Mouse (Mus musculus): ENCODE measurements around the gene Ggact. TPM values are rescaled to one million over a fixed set of nuclear protein-coding genes. Genes with fewer than 3 reads are reported as not detected.
A peak's percentile ranks its signal among the peaks of the same experiment; 100 is the strongest.

The Ggact gene
- polyA plus RNA-seq, 1 experiment from 2014 or later, result 37.9 TPM

DNA sequence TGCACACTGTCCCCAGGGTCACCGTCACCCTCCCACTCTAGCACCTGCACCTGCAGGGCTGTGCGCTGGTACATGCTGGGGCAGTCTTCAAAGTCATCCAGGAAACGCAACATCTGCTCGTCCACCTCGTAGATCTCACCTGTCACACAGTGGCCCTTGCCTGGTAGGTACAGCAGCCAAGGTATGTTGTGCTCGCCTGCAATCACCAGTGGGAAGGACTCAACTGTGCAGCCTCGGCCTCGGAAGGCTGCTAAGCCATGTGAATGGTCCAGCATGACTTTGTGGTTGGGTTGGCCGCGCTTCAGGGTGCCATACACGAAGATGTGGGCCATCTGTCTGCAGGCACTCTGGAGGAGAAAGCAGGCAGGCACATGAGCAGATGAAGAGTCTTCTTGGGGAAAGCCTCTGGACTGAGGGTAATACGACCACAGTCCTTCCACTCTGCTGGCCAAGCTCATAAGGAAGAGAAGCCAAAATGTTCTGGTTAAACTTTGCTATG is 22.0 kb downstream of the Ggact start:
- 92% methylated on average over 12 of the region's 12 CpGs for WGBS
- Histone ChIP-seq H3K9me3 (ENCODE audit: control insufficient read depth, low read length) (no peaks in the 10 kb centered on the region), H3K4me2 (ENCODE audit: low read length) (no peak overlapping the region), H3K36me3 (ENCODE audit: control insufficient read depth, insufficient read depth, low read length) (peaks cover 9% of the 10 kb centered on the region; the same call in 1 of the 2 replicates), H3K4me1 (replicated peaks; ENCODE audit: control insufficient read depth, insufficient read depth, low read length) (no peaks in the 10 kb centered on the region), H3K27ac (ENCODE audit: low read depth) (no peak overlapping the region), H3K9ac (ENCODE audit: low read length) (no peak overlapping the region), H3K4me3 (ENCODE audit: low read depth, low read length) (no peak overlapping the region), H3K27me3 (replicated peaks; ENCODE audit: control insufficient read depth, insufficient read depth, low read length) (no peaks in the 10 kb centered on the region)
- DNase-seq (ENCODE audit: low spot score), result peak; percentile 20
- no peak for ATAC-seq (replicated peaks; ENCODE audit: low FRiP score, low TSS enrichment, low read depth)

- H3K9me3 ChIP-seq (ENCODE audit: control insufficient read depth, low read length), result no peaks in the 10 kb centered on the region
- no peaks in the 10 kb centered on the region for H3K4me1 ChIP-seq (replicated peaks; ENCODE audit: control insufficient read depth, insufficient read depth, low read length)
- H3K4me2 ChIP-seq (ENCODE audit: low read length), result no peak overlapping the region
- no peak overlapping the region for H3K9ac ChIP-seq (ENCODE audit: low read length)
- WGBS, result 88% methylated on average over 1 of the region's 1 CpGs
- ATAC-seq (replicated peaks; ENCODE audit: low FRiP score, low TSS enrichment, low read depth), result no peak
- DNase-seq (ENCODE audit: low spot score), result peak; percentile 38
- H3K27ac ChIP-seq (ENCODE audit: low read depth), result no peak overlapping the region
- peaks cover 9% of the 10 kb centered on the region; the same call in 1 of the 2 replicates for H3K36me3 ChIP-seq (ENCODE audit: control insufficient read depth, insufficient read depth, low read length)
- H3K27me3 ChIP-seq (replicated peaks; ENCODE audit: control insufficient read depth, insufficient read depth, low read length), result no peaks in the 10 kb centered on the region
- no peak overlapping the region for H3K4me3 ChIP-seq (ENCODE audit: low read depth, low read length)
Measured at GRCm38 (mm10) chr14:122888480-122888872, 25.1 kb downstream of the Ggact start.

DNA sequence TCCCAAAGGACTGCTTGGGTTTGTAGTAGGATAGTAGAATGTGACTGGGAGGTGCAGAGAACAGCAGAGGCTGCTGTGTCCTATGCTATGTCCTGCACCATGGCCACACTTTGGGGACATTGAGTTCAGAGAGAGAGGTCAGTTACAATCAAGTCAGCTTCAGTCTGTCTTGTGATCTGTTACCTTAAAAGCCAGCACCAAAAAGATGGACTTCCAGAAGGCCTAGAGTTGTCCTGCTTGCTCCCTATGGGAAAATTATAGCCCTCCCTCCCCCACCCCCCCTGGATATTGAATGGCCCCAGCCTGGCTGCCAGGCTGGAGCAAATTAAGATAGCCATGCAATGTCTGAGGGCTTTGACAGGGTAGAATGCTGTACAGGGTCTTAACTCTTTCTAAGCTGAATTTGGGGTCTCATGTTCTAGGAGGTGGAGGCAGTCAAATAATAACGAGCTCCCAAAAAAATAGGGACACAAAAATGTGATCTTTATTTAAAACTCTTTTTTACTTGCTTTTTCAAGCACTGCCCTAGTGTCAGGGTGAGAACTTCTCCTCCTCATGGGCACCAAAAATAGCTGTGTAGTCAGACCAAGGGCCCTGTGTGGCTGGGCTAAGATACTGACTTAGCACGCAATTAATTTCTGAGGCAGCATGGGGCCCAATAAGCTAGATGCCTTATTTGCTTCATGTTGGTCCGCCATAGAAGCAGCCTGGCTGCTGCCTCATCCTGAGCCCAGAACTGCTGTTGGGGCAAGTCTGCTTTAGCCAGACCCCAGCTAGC is 25.7 kb downstream of the Ggact start:
- Histone ChIP-seq H3K4me1 (replicated peaks; ENCODE audit: control insufficient read depth, insufficient read depth, low read length) (no peaks in the 10 kb centered on the region), H3K36me3 (ENCODE audit: control insufficient read depth, insufficient read depth, low read length) (peaks cover 9% of the 10 kb centered on the region; the same call in 1 of the 2 replicates), H3K9me3 (ENCODE audit: control insufficient read depth, low read length) (no peaks in the 10 kb centered on the region), H3K4me2 (ENCODE audit: low read length) (no peak overlapping the region), H3K4me3 (ENCODE audit: low read depth, low read length) (no peak overlapping the region), H3K27me3 (replicated peaks; ENCODE audit: control insufficient read depth, insufficient read depth, low read length) (no peaks in the 10 kb centered on the region), H3K27ac (ENCODE audit: low read depth) (no peak overlapping the region), H3K9ac (ENCODE audit: low read length) (no peak overlapping the region)
- DNase-seq (ENCODE audit: low spot score), result peak; percentile 13
- WGBS, result 96% methylated on average over 3 of the region's 3 CpGs
- ATAC-seq (replicated peaks; ENCODE audit: low FRiP score, low TSS enrichment, low read depth), result no peak

DNA sequence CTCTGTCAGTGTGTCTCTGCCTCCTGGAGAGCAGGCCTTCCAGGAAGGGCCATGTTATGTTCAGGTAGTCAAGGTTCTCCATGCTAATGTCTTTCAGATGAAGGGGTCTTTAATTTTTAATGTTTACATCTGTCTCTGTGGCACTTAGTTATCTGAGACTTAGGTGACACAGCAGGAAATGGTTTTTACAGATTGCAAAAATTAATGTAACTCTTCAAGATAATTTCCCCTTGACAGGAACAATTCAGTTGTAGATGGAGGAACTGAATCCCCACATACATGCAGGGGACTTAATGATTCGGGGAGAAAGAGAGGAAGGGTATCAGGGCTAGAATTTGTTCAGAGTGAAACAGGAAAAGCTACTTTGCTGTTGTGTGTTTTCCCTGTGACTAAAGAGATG is 26.3 kb downstream of the Ggact start:
- no peak overlapping the region for H3K4me2 ChIP-seq (ENCODE audit: low read length)

GRCm38 (mm10) chr14:122885893-122886292 is 27.7 kb downstream of the Ggact start:
- DNase-seq (ENCODE audit: low spot score), result no peak
- Histone ChIP-seq H3K36me3 (ENCODE audit: control insufficient read depth, insufficient read depth, low read length) (no peaks in the 10 kb centered on the region), H3K4me2 (ENCODE audit: low read length) (no peak overlapping the region), H3K4me1 (replicated peaks; ENCODE audit: control insufficient read depth, insufficient read depth, low read length) (no peaks in the 10 kb centered on the region), H3K9ac (ENCODE audit: low read length) (no peak overlapping the region), H3K27ac (ENCODE audit: low read depth) (no peak overlapping the region), H3K4me3 (ENCODE audit: low read depth, low read length) (no peak overlapping the region), H3K9me3 (ENCODE audit: control insufficient read depth, low read length) (no peaks in the 10 kb centered on the region), H3K27me3 (replicated peaks; ENCODE audit: control insufficient read depth, insufficient read depth, low read length) (no peaks in the 10 kb centered on the region)
- no peak for ATAC-seq (replicated peaks; ENCODE audit: low FRiP score, low TSS enrichment, low read depth)
- 86% methylated on average over 7 of the region's 7 CpGs for WGBS

More for the DNA sequence above, 26.3 kb downstream of the Ggact start:
- DNase-seq (ENCODE audit: low spot score), result no peak
- Histone ChIP-seq H3K9ac (ENCODE audit: low read length) (no peak overlapping the region), H3K27ac (ENCODE audit: low read depth) (no peak overlapping the region), H3K9me3 (ENCODE audit: control insufficient read depth, low read length) (no peaks in the 10 kb centered on the region), H3K27me3 (replicated peaks; ENCODE audit: control insufficient read depth, insufficient read depth, low read length) (no peaks in the 10 kb centered on the region), H3K36me3 (ENCODE audit: control insufficient read depth, insufficient read depth, low read length) (peaks cover 9% of the 10 kb centered on the region; the same call in 1 of the 2 replicates), H3K4me3 (ENCODE audit: low read depth, low read length) (no peak overlapping the region), H3K4me1 (replicated peaks; ENCODE audit: control insufficient read depth, insufficient read depth, low read length) (no peaks in the 10 kb centered on the region)
- WGBS, result 83% methylated on average over 1 of the region's 1 CpGs
- ATAC-seq (replicated peaks; ENCODE audit: low FRiP score, low TSS enrichment, low read depth), result no peak

DNA sequence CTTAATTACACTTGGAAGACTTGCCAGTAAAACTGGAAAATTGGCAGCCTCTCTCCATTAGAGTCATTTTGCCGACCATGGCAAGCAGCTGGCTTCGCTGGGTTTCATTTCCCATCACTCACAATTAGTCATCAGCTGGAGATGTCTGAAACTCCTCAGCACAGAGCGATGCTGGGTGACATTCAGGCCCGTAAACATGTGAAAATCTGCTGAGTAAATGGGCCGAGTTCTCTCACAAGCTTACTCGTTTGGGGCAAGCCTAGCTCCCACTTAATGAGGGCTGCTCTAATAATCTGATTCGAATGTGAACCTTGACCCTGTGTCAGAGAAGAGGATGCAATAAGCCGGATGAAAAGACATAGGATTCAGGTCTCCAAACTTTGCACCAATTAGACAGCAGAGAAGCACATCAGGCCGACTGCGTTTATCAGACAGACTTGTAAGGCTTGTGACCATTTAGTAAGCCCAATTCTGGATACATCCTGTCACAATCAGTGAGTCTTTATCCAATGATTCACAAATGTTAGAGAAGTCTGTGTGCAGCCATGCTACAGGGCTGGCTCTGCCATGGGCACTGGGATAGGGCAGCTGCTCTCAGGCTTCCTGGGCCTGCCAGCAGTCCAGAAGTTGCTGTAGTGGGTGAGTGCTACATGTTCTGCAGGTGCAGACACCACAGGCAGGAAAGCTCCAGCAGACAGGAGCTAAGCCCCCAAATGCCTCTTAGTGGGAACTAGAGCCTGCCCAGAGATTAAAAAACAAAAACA is 29.6 kb downstream of the Ggact start:
- no peaks in the 10 kb centered on the region for H3K9me3 ChIP-seq (ENCODE audit: control insufficient read depth, low read length)
- no peaks in the 10 kb centered on the region for H3K36me3 ChIP-seq (ENCODE audit: control insufficient read depth, insufficient read depth, low read length)
- H3K4me2 ChIP-seq (ENCODE audit: low read length), result no peak overlapping the region
- H3K4me3 ChIP-seq (ENCODE audit: low read depth, low read length), result no peak overlapping the region
- H3K9ac ChIP-seq (ENCODE audit: low read length), result no peak overlapping the region
- H3K4me1 ChIP-seq (replicated peaks; ENCODE audit: control insufficient read depth, insufficient read depth, low read length), result no peaks in the 10 kb centered on the region
- 60% methylated on average over 10 of the region's 10 CpGs for WGBS
- ATAC-seq (replicated peaks; ENCODE audit: low FRiP score, low TSS enrichment, low read depth) (no peak), DNase-seq (ENCODE audit: low spot score) (no peak)
- no peaks in the 10 kb centered on the region for H3K27me3 ChIP-seq (replicated peaks; ENCODE audit: control insufficient read depth, insufficient read depth, low read length)
- H3K27ac ChIP-seq (ENCODE audit: low read depth), result no peak overlapping the region

GRCm38 (mm10) chr14:122883410-122883806 is 30.1 kb downstream of the Ggact start:
- H3K9me3 ChIP-seq (ENCODE audit: control insufficient read depth, low read length), result no peaks in the 10 kb centered on the region
- no peak overlapping the region for H3K4me3 ChIP-seq (ENCODE audit: low read depth, low read length)
- ATAC-seq (replicated peaks; ENCODE audit: low FRiP score, low TSS enrichment, low read depth) (no peak), DNase-seq (ENCODE audit: low spot score) (no peak)
- no peaks in the 10 kb centered on the region for H3K27me3 ChIP-seq (replicated peaks; ENCODE audit: control insufficient read depth, insufficient read depth, low read length)
- H3K4me2 ChIP-seq (ENCODE audit: low read length), result no peak overlapping the region
- no peaks in the 10 kb centered on the region for H3K36me3 ChIP-seq (ENCODE audit: control insufficient read depth, insufficient read depth, low read length)
- H3K27ac ChIP-seq (ENCODE audit: low read depth), result no peak overlapping the region
- 87% methylated on average over 4 of the region's 4 CpGs for WGBS
- H3K4me1 ChIP-seq (replicated peaks; ENCODE audit: control insufficient read depth, insufficient read depth, low read length), result no peaks in the 10 kb centered on the region
- no peak overlapping the region for H3K9ac ChIP-seq (ENCODE audit: low read length)

- Histone ChIP-seq H3K4me3 (ENCODE audit: low read depth, low read length) (no peak overlapping the region), H3K27me3 (replicated peaks; ENCODE audit: control insufficient read depth, insufficient read depth, low read length) (no peaks in the 10 kb centered on the region), H3K9ac (ENCODE audit: low read length) (no peak overlapping the region), H3K36me3 (ENCODE audit: control insufficient read depth, insufficient read depth, low read length) (no peaks in the 10 kb centered on the region), H3K4me1 (replicated peaks; ENCODE audit: control insufficient read depth, insufficient read depth, low read length) (no peaks in the 10 kb centered on the region), H3K9me3 (ENCODE audit: control insufficient read depth, low read length) (no peaks in the 10 kb centered on the region), H3K4me2 (ENCODE audit: low read length) (no peak overlapping the region), H3K27ac (ENCODE audit: low read depth) (no peak overlapping the region)
- DNase-seq (ENCODE audit: low spot score) (no peak), ATAC-seq (replicated peaks; ENCODE audit: low FRiP score, low TSS enrichment, low read depth) (no peak)
- WGBS, result 81% methylated on average over 7 of the region's 7 CpGs
Measured at GRCm38 (mm10) chr14:122882795-122883409, 30.7 kb downstream of the Ggact start.

Measured in intestine, embryonic 14.5 days (tissue).